Mouse (Mus musculus) forebrain, embryonic 14.5 days (tissue): Measurements from ENCODE around the gene Fam174b. TPM values are rescaled to one million over a fixed set of nuclear protein-coding genes. Genes with fewer than 3 reads are reported as not detected.

Source experiments
- ATAC-seq: fragments of 200-750 bp; cut with Nextera tagmentation; 2 replicates; pipeline ENCODE4 v1.8.0; 2017; ENCODE audit warnings: mild to moderate bottlenecking, moderate library complexity
- DNase-seq: peaks from one replicate; pipeline ENCODE4 v3.0.0-alpha.2; 2015; ENCODE audit warnings: low spot score
- H3K27ac ChIP-seq: fragments of 300-500 bp; sonication (generic); 2 replicates; pipeline ENCODE4 v1.5.1; 2014; ENCODE audit warnings: low read depth, mild to moderate bottlenecking, control low read depth, low read length, moderate library complexity
- H3K27me3 ChIP-seq: fragments of 300-500 bp; sonication (generic); replicated peaks from 2 replicates; pipeline ENCODE4 v1.6.1; 2014; ENCODE audit warnings: low read length, control low read depth, mixed read lengths; ENCODE audit not compliant: control insufficient read depth, insufficient read depth
- H3K36me3 ChIP-seq: fragments of 300-500 bp; sonication (generic); 2 replicates; pipeline ENCODE4 v1.6.1; 2014; ENCODE audit warnings: low read length, control low read depth; ENCODE audit not compliant: control insufficient read depth, insufficient read depth
- H3K4me1 ChIP-seq: fragments of 300-500 bp; sonication (generic); 2 replicates; pipeline ENCODE4 v1.6.1; 2014; ENCODE audit warnings: antibody characterized with exemption, low read length, control low read depth; ENCODE audit not compliant: control insufficient read depth, insufficient read depth
- H3K4me2 ChIP-seq: fragments of 300-500 bp; sonication (generic); 2 replicates; pipeline ENCODE4 v1.6.1; 2014; ENCODE audit warnings: mild to moderate bottlenecking, control low read depth, low read length
- H3K4me3 ChIP-seq: fragments of 300-500 bp; sonication (generic); 2 replicates; pipeline ENCODE4 v1.5.1; 2014; ENCODE audit warnings: low read depth, low read length, control low read depth
- H3K9ac ChIP-seq: fragments of 300-500 bp; sonication (generic); 2 replicates; pipeline ENCODE4 v1.6.1; 2014; ENCODE audit warnings: mild to moderate bottlenecking, low read length, control low read depth, moderate library complexity
- H3K9me3 ChIP-seq: fragments of 300-500 bp; sonication (generic); replicated peaks from 2 replicates; pipeline ENCODE4 v1.6.1; 2016; ENCODE audit warnings: low read length, control low read depth, mixed read lengths; ENCODE audit not compliant: control insufficient read depth
- WGBS: fragments of 180-500 bp; shearing (Covaris S2); extraction: QIAGEN DNeasy Blood & Tissue Kit; methylation state at CpG from one replicate; pipeline ENCODE4 v1.1.7; 2014; 5-methylcytosine and 5-hydroxymethylcytosine counted together
- polyA plus RNA-seq: library from polyadenylated mRNA; unstranded; fragments of >200 nt; fragmentation: Nextera tagmentation; extraction: Ambion mirVana; gene quantifications from 2 replicates; pipeline ENCODE4 v1.2.1, GENCODE M21; 2014

Fam174b gene
- polyA plus RNA-seq, 1 experiment from 2014 or later = 13.2 TPM

- ATAC-seq (peak; percentile 18; the same call in 1 of the 2 replicates), DNase-seq (peak; percentile 46)
- WGBS = 25% methylated on average over 3 of the region's 3 CpGs
- Histone ChIP-seq H3K9ac (no peak overlapping the region), H3K4me2 (no peak overlapping the region), H3K36me3 (no peaks in the 10 kb centered on the region), H3K4me1 (peaks cover 5% of the 10 kb centered on the region; the same call in 1 of the 2 replicates), H3K9me3 (no peaks in the 10 kb centered on the region), H3K4me3 (no peak overlapping the region), H3K27ac (no peak overlapping the region), H3K27me3 (no peaks in the 10 kb centered on the region)
Measured at GRCm38 (mm10) chr7:73721046-73721445, 19.1 kb upstream of the Fam174b start.

- Histone ChIP-seq H3K4me3 (no peak overlapping the region), H3K27me3 (no peaks in the 10 kb centered on the region), H3K36me3 (no peaks in the 10 kb centered on the region), H3K4me2 (no peak overlapping the region), H3K27ac (no peak overlapping the region), H3K9me3 (no peaks in the 10 kb centered on the region), H3K4me1 (0 out of 2 replicates have a peak, but pooled peaks cover 2% of the 10 kb centered on the region), H3K9ac (no peak overlapping the region)
- DNase-seq = no peak
- ATAC-seq = no peak
- 93% methylated on average over 3 of the region's 3 CpGs for WGBS
Measured at GRCm38 (mm10) chr7:73721764-73722163, 18.3 kb upstream of the Fam174b start.

GRCm38 (mm10) chr7:73729913-73730312, 10.2 kb upstream of the Fam174b start:
- H3K27ac ChIP-seq = no peak overlapping the region
- H3K27me3 ChIP-seq = no peaks in the 10 kb centered on the region
- ATAC-seq = peak; percentile 52; the same call in 1 of the 2 replicates
- H3K9ac ChIP-seq = no peak overlapping the region
- WGBS = 25% methylated on average over 7 of the region's 7 CpGs
- H3K4me1 ChIP-seq = no peaks in the 10 kb centered on the region
- H3K4me3 ChIP-seq = no peak overlapping the region
- DNase-seq = peak; percentile 53
- H3K36me3 ChIP-seq = no peaks in the 10 kb centered on the region
- no peaks in the 10 kb centered on the region for H3K9me3 ChIP-seq
- no peak overlapping the region for H3K4me2 ChIP-seq

- Histone ChIP-seq H3K27ac (no peak overlapping the region), H3K4me2 (no peak overlapping the region), H3K27me3 (no peaks in the 10 kb centered on the region), H3K4me1 (no peaks in the 10 kb centered on the region), H3K9ac (no peak overlapping the region), H3K4me3 (no peak overlapping the region), H3K36me3 (no peaks in the 10 kb centered on the region), H3K9me3 (no peaks in the 10 kb centered on the region)
- no peak for DNase-seq
- no peak for ATAC-seq
- 62% methylated on average over 10 of the region's 10 CpGs for WGBS
Measured at GRCm38 (mm10) chr7:73730430-73731022, 9.6 kb upstream of the Fam174b start.

- 73% methylated on average over 2 of the region's 2 CpGs for WGBS
- H3K4me3 ChIP-seq = no peak overlapping the region
- no peak for DNase-seq
- H3K27me3 ChIP-seq = 0 out of 2 replicates have a peak, but pooled peaks cover 6% of the 10 kb centered on the region
- no peaks in the 10 kb centered on the region for H3K9me3 ChIP-seq
- no peak overlapping the region for H3K9ac ChIP-seq
- no peaks in the 10 kb centered on the region for H3K36me3 ChIP-seq
- no peak overlapping the region for H3K27ac ChIP-seq
- ATAC-seq = no peak
- no peaks in the 10 kb centered on the region; the same call in 1 of the 2 replicates for H3K4me1 ChIP-seq
- H3K4me2 ChIP-seq = no peak overlapping the region
Measured at GRCm38 (mm10) chr7:73736046-73736445, 4.1 kb upstream of the Fam174b start.

GRCm38 (mm10) chr7:73741392-73741791, 1.3 kb downstream of the Fam174b start:
- H3K27me3 ChIP-seq = peaks cover 17% of the 10 kb centered on the region; the same call in 1 of the 2 replicates
- H3K4me1 ChIP-seq = no peaks in the 10 kb centered on the region; the same call in 1 of the 2 replicates
- H3K4me2 ChIP-seq = peak overlapping the region; percentile 92
- no peak for ATAC-seq
- no peaks in the 10 kb centered on the region for H3K9me3 ChIP-seq
- peak overlapping the region; percentile 77; the same call in 1 of the 2 replicates for H3K9ac ChIP-seq
- no peak overlapping the region for H3K27ac ChIP-seq
- H3K4me3 ChIP-seq = peak overlapping the region; percentile 61
- DNase-seq = no peak
- WGBS = 68% methylated on average over 5 of the region's 5 CpGs
- no peaks in the 10 kb centered on the region for H3K36me3 ChIP-seq

- ATAC-seq = no peak
- Histone ChIP-seq H3K4me3 (no peak overlapping the region), H3K9me3 (no peaks in the 10 kb centered on the region), H3K4me1 (no peaks in the 10 kb centered on the region; the same call in 1 of the 2 replicates), H3K36me3 (no peaks in the 10 kb centered on the region), H3K9ac (no peak overlapping the region), H3K27ac (no peak overlapping the region), H3K27me3 (peaks cover 17% of the 10 kb centered on the region; the same call in 1 of the 2 replicates), H3K4me2 (peak overlapping the region; percentile 92)
- 77% methylated on average over 6 of the region's 6 CpGs for WGBS
- DNase-seq = no peak
Measured at GRCm38 (mm10) chr7:73741841-73742240, 1.7 kb downstream of the Fam174b start.

- H3K27ac ChIP-seq = no peak overlapping the region
- no peaks in the 10 kb centered on the region for H3K36me3 ChIP-seq
- DNase-seq (no peak), ATAC-seq (no peak)
- H3K4me3 ChIP-seq = no peak overlapping the region
- no peaks in the 10 kb centered on the region; the same call in 1 of the 2 replicates for H3K4me1 ChIP-seq
- no peaks in the 10 kb centered on the region for H3K9me3 ChIP-seq
- H3K9ac ChIP-seq = no peak overlapping the region
- no peak overlapping the region for H3K4me2 ChIP-seq
- H3K27me3 ChIP-seq = peaks cover 17% of the 10 kb centered on the region; the same call in 1 of the 2 replicates
- WGBS = 85% methylated on average over 8 of the region's 8 CpGs
Measured at GRCm38 (mm10) chr7:73743144-73743543, 3.0 kb downstream of the Fam174b start.

- no peak overlapping the region for H3K27ac ChIP-seq
- no peak overlapping the region for H3K4me3 ChIP-seq
- H3K4me1 ChIP-seq = no peaks in the 10 kb centered on the region; the same call in 1 of the 2 replicates
- no peak overlapping the region for H3K4me2 ChIP-seq
- no peak for DNase-seq
- no peaks in the 10 kb centered on the region for H3K36me3 ChIP-seq
- no peaks in the 10 kb centered on the region for H3K9me3 ChIP-seq
- peaks cover 13% of the 10 kb centered on the region; the same call in 1 of the 2 replicates for H3K27me3 ChIP-seq
- WGBS = 87% methylated on average over 10 of the region's 10 CpGs
- ATAC-seq = no peak
- H3K9ac ChIP-seq = no peak overlapping the region
Measured at GRCm38 (mm10) chr7:73743831-73744370, 3.8 kb downstream of the Fam174b start.
